Mouse (Mus musculus): ENCODE measurements around the gene Vstm2a.

Vstm2a gene

DNA sequence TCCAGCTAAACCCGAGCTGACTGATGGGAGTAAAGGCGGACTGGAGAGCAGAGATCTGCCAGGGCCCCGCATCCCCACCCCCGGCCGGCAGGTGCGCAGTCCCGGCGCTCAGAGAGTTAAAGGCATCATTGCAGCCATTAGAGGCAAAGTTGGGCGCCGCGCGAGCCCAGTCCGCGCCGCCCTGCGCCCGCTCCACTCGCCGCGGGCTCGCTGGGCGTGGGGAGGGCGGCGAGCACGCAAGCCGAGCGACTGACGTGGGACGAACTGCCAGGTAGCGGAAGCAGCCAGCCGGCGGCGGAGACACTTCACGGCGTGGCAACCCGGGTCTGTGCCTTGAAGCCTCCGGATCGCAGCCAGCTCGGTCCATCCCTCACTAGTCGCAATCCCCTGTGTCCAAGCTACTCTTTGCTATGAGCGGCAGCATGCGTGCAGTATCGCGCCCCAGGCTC lies at the start of gene Vstm2a:
Gene Vstm2a, plus strand, starts transcription at position 252 of the 449 bp plus-strand sequence.
- CTCF ChIA-PET = no interaction called here

DNA sequence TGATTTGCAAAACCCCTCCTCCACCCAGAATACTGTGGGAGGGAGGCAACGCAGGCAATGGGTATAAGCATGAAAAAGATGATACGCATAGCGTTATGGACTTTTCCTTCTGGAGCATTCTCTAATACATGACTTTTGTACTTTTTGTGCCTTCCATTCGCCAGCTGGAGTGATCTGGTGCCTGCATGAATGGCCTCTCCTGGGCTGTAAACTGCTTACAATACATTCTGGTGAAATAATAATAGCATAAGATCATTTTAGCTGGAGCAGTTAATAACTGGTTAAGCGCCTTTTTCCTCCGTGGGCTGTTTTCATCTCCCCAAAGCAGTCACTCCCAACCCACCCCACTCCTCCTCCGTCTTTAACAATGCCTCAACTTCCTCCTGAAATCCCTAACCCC lies 513 bp upstream of the Vstm2a start:
- CTCF ChIA-PET = no interaction called here

DNA sequence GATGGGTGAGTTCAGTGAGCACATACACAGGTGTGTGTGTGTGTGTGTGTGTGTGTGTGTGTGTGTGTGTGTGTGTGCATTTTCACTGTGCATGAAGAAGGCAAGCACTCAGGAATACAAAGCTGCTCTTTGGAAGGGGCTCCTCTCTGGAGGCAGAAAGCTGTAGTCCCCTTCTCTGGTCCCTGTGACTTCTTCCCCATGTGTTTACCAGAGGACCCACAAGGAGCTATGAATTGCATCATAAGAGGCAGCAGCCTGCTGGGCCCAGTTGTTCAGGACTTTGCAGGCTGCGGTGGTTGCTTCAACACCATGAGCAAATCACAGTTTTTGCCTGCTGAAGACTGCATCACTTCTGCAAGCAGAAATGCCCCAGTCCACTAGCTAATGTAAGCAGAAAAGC lies 776 bp downstream of the Vstm2a start:
- CTCF ChIA-PET = no interaction called here

DNA sequence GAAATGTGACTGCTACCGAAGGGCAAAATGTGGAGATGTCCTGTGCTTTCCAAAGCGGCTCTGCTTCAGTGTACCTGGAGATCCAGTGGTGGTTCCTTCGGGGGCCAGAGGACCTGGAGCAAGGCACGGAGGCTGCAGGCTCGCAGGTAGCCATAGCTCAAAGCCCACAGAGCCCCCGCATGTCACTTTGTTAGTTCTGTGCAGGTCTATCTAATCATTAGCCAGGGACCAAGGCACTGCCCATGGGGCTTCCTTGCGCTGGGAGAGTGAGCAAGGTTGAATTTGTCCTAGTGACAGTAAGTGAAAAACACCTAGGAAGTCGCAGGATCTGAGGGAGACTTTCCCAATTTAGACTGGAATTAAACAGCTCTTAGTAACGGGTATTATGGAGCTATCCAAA lies 2.4 kb downstream of the Vstm2a start:
- CTCF ChIA-PET = no interaction called here

DNA sequence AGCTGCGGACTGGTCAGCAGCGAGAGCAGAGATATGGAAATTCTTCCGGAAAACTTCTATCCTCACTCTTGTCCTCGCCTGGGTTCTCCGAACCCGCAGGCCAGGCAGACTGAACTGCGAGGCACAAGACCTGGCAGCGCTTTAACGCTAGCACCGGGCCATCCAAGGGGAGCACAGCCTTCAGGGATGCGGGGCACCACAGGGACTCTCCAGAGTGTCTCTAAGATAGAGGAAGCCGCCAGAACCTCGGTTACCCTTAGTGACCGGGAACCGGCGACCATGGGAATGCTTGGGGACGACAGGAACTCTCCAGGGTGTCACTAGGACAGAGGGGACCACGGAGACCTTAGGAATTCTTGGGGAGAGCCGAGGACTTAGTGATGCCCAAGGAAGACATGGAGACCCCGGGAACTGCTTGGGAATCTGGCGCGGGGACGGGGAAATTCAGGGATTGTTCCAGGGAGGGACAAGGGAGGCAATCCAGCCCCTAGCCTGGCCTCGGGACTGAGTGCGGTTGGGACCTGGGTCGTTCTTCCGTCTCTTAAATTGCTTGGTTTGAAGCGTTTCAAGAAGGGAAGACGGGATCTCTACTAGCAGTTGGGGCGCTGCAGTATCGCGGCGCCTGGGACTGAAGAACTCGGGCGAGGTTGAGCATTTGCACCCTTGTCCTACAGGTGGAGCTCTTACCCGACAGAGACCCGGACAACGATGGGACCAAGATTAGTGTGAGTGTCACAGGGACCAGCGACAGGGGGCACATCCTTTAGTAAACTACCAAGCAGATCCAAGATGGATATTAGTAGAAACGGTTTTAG lies 3.4 kb downstream of the Vstm2a start:
- CTCF ChIA-PET = interaction anchor here (0.6 to 0.8 kb wide), 2 partner anchors 46 to 1503 kb away, joined by 3 to 5 read pairs; no protein-coding TSS in a partner anchor

GRCm38 (mm10) chr11:16268396-16268795 lies 10.9 kb downstream of the Vstm2a start:
- CTCF ChIA-PET = no interaction called here

DNA sequence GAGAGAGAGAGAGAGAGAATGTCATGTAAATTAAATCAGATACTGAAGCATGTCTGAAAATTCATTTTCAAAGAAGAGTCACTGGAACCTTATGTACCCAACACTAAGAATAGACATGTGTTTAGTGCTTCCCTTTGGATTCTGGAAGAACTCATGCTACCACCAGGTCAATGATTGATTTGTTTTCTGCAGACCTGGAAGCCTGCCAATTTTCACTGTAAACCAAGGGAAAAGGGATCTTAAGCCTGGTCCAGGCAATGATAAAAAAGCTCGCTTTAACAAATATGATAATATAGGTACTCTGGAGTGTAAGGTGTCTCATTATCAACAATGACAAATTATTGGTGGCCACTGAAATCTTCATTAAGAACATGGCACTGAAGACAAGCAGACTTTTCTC lies 32.9 kb downstream of the Vstm2a start:
- CTCF ChIA-PET = no interaction called here

DNA sequence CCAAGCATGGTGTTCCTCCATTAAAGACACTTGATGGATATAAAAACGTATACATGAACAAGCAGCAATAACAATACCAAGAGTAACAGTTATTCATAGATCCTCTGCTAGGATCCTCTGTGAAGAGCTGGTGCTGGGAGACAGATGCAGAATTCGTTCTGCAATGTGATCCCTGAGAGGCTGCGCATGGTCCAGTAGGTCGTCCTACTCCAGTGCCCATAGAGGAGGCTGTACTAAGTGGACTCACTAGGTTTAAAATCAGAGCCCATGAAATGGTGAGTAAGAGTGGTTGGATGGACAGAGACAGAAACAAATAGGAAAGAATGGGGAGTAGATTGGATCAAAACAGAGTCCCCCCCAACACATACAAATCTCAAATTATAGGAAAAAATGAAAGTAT lies 35.4 kb downstream of the Vstm2a start:
- CTCF ChIA-PET = no interaction called here

GRCm38 (mm10) chr11:16296521-16296920 lies 39.0 kb downstream of the Vstm2a start:
- CTCF ChIA-PET = no interaction called here

DNA sequence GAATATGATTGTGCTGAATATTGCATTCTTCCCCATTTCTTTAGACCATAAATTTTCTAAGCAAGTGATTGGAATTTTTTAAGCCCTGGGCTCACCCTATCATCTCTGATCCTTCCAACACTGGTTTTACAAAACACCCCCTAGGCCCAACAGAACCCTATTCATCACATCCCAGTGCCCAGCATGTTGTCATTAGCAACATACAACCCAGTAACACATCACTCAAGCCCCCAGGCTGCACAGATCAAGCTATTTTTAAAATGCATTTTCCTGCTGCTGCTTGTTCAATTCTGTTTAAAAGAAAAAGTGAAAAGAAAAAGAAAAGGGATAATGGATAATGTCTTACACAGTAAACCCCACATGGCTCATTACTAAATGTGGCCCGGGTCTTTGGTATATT lies 42.0 kb downstream of the Vstm2a start:
- CTCF ChIA-PET = no interaction called here

DNA sequence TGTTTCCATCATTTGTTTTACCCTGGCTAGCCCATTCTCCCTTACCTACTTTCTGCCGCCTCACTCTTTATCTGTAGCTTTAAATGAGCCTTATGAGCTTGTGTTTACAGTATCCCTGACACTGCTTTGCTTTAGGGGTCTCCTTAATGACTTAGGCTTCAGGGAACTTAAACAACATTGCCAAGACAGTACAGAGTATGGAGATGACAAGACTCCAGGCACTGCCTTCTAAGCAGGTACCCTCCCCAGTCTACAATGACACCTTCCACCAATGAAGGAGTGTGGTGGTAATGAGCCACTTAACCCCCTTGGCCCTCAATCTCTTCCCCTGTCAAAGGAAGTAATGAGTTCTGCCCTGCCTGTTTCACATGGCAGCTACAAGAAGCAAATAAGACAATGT lies 42.4 kb downstream of the Vstm2a start:
- CTCF ChIA-PET = no interaction called here

- CTCF ChIA-PET = no interaction called here
Measured at GRCm38 (mm10) chr11:16300709-16301108, 43.2 kb downstream of the Vstm2a start.

DNA sequence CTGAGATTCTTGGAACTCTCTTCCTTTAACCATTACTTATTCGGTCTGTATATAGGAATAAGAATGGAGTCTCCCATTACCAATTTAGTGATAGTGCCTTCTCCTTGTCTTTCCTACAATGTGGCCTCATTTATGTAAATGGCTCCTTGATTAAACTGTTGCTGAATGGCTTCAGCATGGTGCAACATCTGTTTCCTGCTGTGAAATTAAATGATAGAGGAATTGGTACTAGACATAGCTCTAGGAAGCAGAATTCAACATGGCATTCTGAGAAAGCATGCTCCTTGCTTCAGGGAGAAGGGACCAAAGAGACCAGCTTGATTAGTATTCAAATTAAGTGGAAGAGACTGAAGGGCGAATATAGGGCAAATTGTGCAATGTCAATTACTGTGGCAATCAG lies 57.6 kb downstream of the Vstm2a start:
- CTCF ChIA-PET = no interaction called here

DNA sequence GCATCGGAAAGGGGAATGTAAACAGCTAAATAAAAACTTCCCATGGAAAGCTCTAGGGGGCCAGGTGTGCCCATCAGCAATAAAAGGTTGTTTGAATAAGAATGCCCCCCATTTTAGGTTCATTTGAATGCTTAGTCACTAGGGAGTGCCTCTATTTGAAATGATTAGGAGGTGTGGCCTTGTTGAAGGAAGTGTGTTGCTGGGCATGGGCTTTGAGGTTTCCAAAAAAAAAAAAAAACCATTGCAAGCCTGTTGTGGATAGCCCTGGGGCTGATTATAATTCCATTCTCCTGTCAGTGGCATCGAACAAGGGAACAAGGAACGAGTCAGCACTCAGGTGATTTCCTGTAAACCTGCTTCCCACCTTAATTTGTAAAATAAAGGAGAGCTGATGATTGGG lies 87.7 kb downstream of the Vstm2a start:
- CTCF ChIA-PET = no interaction called here

DNA sequence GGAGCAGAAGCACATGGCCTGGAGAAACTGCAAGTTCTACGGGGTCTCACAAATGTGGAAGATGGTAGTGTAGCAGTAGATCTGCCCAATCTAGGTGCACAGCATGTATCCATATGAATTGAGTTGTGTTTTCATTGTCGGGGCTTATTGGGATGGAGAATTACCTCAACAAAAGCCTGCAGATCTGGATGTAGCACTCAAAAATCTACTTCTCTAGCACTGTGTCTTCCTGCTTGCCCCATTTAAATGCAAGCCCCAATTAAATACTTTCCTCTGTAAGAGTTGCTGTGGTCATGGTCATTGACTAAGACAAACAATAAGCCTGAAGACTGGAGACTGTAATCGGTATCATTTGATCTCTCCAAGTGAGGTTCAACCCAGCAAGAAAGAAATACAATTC lies 88.2 kb downstream of the Vstm2a start:
- CTCF ChIA-PET = no interaction called here

DNA sequence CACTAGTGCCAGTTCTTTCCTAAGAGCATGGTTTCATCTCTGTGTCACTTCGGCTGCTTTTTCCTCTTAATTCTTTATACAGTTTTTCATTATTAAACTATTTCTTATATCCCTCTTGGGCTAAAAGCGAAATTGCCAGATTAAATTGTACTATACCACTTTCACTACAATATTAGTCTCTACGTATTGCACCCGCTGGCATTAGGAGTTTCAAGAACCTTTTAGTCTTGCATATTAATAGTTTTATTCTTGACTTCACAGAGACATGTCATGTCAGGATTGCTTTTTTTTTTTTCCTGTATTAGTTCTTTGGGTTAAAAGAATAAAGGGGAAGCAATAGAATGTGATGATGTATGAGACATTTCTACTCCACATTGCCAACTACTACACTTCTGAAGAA lies 94.4 kb downstream of the Vstm2a start:
- CTCF ChIA-PET = no interaction called here

DNA sequence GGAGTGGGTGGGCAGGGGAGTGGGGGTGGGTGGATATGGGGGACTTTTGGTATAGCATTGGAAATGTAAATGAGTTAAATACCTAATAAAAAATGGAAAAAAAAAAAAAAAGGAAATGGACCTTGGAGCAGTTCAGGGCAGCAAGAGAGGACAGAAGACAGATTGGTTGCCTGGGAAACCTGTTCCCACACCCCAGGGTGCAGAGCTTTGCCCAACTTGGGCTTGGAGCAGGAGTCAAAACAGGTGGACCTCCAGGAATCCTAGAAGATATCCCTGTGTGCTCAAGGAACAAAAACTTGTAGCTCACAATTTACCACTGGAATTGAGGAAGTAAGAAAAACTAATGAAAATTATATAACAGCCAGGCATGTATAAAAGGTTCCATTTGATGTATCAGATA lies 96.8 kb downstream of the Vstm2a start:
- CTCF ChIA-PET = no interaction called here

DNA sequence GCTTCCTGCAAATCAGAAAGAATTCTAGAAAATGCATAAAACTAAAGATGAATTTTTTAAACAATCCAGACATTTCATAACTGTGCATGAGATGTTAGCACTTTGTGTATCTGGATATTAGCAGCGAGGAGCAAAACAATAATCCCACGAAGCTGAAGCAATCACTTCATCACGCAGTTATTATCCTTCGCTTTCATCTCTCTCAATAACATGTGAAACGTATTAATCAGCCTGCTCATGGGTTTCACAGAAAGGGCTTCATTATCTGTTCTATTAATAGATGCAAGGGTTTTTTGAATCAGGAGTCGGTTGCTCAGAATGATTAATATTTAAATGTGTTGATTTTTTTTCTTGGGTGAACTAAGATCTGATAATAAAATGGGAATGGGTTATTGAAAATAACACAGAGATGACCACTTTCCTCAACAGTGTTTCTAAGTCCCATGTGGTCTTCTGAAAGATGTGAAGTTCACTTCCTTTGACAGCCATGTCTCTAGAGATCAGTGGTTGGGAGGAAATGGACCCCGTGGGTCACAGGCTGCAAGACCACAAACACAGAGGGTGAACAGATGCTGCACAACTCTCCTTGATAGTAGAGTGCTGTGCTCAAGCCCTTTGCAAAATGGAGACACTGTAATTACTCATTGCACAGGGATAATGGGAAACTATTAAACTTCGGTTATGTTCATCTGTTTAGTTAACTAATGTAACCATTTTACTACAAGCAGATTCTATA lies 109.5 kb downstream of the Vstm2a start:
- CTCF ChIA-PET = no interaction called here

- CTCF ChIA-PET = no interaction called here
Measured at GRCm38 (mm10) chr11:16403627-16404026, 146.1 kb downstream of the Vstm2a start.

DNA sequence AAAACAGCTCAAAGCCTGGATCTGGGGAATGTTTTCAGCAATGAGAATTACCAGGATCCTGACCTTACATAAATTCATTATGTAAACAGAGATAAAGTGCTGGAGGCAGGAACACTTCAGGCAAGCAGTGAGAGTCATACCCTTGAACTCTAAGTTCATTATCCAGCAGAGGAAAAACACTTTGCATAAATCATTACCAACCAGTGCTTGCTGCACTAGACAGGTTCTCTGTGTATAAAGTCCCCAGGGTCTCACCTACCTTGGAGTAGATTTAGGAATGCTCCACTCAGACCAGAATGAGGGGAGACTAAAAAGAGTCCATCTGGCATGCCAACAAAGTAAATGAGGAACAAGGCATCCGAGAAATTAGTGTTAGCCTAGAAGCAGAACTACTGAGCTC lies 154.2 kb downstream of the Vstm2a start:
- CTCF ChIA-PET = no interaction called here

DNA sequence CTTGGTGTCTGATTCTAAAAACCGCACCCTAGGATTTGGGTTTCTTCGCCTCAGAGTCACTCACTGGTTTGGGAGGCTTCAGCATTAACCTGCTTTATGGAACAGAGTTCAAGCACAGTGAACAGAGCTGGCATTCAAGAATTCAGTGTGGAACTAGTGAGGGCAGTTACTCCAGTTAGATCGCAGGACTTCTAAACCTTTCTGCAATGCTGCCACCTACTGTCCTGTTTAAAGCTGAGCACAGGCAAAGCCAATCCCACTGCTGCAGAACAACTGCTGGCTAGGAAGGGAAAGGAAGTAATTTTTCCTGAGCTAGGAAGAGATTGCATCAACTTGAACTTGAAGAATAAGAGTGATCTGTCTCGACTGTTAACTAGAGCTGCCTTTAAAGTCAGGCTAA lies 155.1 kb downstream of the Vstm2a start:
- CTCF ChIA-PET = no interaction called here

- CTCF ChIA-PET = no interaction called here
Measured at GRCm38 (mm10) chr11:16413077-16413644, 155.6 kb downstream of the Vstm2a start.

DNA sequence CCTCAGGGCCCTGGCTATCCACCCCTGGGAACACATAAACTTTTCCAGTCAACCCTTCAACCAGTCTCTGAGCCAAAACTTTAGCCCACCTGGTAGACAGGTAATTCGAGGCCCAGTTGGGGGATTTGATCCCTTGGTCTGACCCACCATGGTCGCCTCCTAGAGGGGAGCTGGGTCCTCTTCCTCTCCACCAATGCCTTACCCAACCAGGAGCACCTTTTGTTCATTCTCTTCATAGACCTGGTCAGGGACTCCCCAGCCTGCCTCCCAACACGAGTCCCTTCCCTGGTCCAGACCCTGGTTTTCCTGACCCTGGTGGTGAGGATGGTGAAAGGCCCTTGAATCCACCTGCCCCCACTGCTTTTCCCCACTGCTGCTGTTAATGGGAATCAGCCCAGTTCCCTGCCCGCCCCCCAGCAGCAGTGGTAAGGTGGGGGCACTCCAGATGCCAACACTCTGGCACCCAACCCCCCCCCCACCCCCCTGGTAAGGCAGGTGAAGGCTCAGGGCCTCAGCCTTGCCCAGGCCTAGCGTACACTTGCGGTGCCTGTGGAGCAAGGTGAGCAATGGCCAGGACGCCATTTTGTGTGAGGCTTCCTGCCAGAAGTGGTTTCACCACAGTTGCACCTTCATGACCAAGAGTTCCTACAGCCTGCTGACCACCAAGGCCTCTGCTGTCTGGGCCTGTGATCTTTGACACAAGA lies 182.2 kb downstream of the Vstm2a start:
- CTCF ChIA-PET = no interaction called here
